Mouse (Mus musculus) hindbrain, embryonic 11.5 days (tissue): ENCODE measurements around the gene Prkcd. TPM values are rescaled to one million over a fixed set of nuclear protein-coding genes. Genes with fewer than 3 reads are reported as not detected.

Experiments used
- ATAC-seq: fragments of 200-750 bp; cut with Nextera tagmentation; 2 replicates; pipeline ENCODE4 v1.8.0; 2017; ENCODE audit warnings: mild to moderate bottlenecking, moderate TSS enrichment, moderate library complexity; ENCODE audit not compliant: low FRiP score
- DNase-seq: peaks from one replicate; pipeline ENCODE4 v3.0.0-alpha.2; 2015; ENCODE audit warnings: low spot score
- H3K27ac ChIP-seq: fragments of 300-500 bp; sonication (generic); 2 replicates; pipeline ENCODE4 v1.5.1; 2014; ENCODE audit warnings: mild to moderate bottlenecking, low read depth, low read length
- H3K27me3 ChIP-seq: fragments of 300-500 bp; sonication (generic); 2 replicates; pipeline ENCODE4 v1.6.1; 2014; ENCODE audit warnings: mild to moderate bottlenecking, low read length, moderate library complexity, mixed read lengths; ENCODE audit not compliant: control insufficient read depth, insufficient read depth
- H3K36me3 ChIP-seq: fragments of 300-500 bp; sonication (generic); 2 replicates; pipeline ENCODE4 v1.6.1; 2014; ENCODE audit warnings: mild to moderate bottlenecking, low read length, moderate library complexity, mixed read lengths; ENCODE audit not compliant: control insufficient read depth, insufficient read depth
- H3K4me1 ChIP-seq: fragments of 300-500 bp; sonication (generic); replicated peaks from 2 replicates; pipeline ENCODE4 v1.6.1; 2014; ENCODE audit warnings: low read length, mixed read lengths; ENCODE audit not compliant: control insufficient read depth, insufficient read depth
- H3K4me2 ChIP-seq: fragments of 300-500 bp; sonication (generic); replicated peaks from 2 replicates; pipeline ENCODE4 v1.6.1; 2014; ENCODE audit warnings: mild to moderate bottlenecking, low read depth, low read length
- H3K4me3 ChIP-seq: fragments of 300-500 bp; sonication (generic); 2 replicates; pipeline ENCODE4 v1.5.1; 2014; ENCODE audit warnings: low read depth, low read length
- H3K9ac ChIP-seq: fragments of 300-500 bp; sonication (generic); 2 replicates; pipeline ENCODE4 v1.6.1; 2014; ENCODE audit warnings: low read depth, low read length
- H3K9me3 ChIP-seq: fragments of 300-500 bp; sonication (generic); 2 replicates; pipeline ENCODE4 v1.6.1; 2016; ENCODE audit warnings: low read length; ENCODE audit not compliant: control insufficient read depth
- WGBS: fragments of 180-500 bp; shearing (Covaris S2); extraction: QIAGEN DNeasy Blood & Tissue Kit; methylation state at CpG from one replicate; pipeline ENCODE4 v1.1.7; 2014; 5-methylcytosine and 5-hydroxymethylcytosine counted together
- polyA plus RNA-seq: library from polyadenylated mRNA; unstranded; fragments of >200 nt; fragmentation: Nextera tagmentation; extraction: Ambion mirVana; gene quantifications from 2 replicates; pipeline ENCODE4 v1.2.1, GENCODE M21; 2014

Gene Prkcd
- polyA plus RNA-seq, 1 experiment from 2014 or later = 27.4 TPM

DNA sequence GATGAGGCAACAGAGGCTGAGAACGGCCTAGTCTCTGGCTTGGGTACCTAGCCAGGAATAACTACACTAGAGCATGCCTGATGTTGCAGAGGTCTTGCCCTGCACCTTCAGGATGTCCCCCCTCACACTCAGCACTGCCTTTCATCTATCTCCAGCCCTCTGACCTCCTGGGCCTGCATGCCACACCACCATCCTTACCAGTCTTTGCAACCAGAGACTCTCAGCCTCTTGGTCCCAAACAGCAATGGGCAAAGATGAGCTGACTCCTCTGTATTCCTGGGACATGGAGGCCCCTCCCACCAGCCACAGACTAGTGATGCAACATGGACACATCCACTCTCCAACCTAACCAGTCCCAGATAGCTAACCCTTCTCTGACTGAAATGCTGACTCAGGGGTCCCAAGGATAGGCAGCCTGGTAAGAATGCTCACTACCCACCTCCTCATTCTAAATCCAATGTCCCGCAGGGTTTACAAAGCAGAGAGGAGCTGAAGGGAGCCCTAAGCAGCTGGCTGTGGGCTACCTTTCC, 7.2 kb downstream of the Prkcd start:
- no peak for DNase-seq
- Histone ChIP-seq H3K9ac (no peak overlapping the region), H3K4me1 (no peaks in the 10 kb centered on the region), H3K36me3 (no peaks in the 10 kb centered on the region), H3K9me3 (no peaks in the 10 kb centered on the region), H3K27me3 (no peaks in the 10 kb centered on the region), H3K27ac (no peak overlapping the region), H3K4me2 (no peak overlapping the region), H3K4me3 (no peak overlapping the region)
- 94% methylated on average over 2 of the region's 2 CpGs for WGBS
- ATAC-seq = no peak

DNA sequence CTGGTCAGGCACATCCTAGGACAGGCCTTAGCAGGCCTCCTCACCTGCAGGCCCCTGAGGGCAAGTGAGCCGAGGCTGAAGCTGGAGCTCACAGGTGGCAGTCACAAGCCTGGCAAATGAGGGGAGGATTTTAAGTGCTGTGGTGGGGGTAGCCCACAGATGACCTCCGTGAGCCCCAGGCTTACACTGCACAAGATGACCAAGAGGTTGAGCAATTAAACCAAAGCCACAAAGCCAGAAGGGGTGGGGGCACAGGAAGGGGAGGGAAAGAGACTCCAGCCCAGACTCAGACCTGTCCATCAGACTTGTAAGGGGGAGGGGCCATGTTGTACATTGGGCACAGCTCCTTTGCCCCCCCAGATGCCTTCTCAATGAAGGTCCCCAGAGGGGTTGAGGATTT, 9.3 kb downstream of the Prkcd start:
- Histone ChIP-seq H3K9ac (no peak overlapping the region), H3K4me3 (no peak overlapping the region), H3K9me3 (no peaks in the 10 kb centered on the region), H3K27me3 (no peaks in the 10 kb centered on the region), H3K4me2 (no peak overlapping the region), H3K4me1 (no peaks in the 10 kb centered on the region), H3K27ac (no peak overlapping the region), H3K36me3 (no peaks in the 10 kb centered on the region)
- DNase-seq (no peak), ATAC-seq (no peak)
- 76% methylated on average over 2 of the region's 2 CpGs for WGBS

DNA sequence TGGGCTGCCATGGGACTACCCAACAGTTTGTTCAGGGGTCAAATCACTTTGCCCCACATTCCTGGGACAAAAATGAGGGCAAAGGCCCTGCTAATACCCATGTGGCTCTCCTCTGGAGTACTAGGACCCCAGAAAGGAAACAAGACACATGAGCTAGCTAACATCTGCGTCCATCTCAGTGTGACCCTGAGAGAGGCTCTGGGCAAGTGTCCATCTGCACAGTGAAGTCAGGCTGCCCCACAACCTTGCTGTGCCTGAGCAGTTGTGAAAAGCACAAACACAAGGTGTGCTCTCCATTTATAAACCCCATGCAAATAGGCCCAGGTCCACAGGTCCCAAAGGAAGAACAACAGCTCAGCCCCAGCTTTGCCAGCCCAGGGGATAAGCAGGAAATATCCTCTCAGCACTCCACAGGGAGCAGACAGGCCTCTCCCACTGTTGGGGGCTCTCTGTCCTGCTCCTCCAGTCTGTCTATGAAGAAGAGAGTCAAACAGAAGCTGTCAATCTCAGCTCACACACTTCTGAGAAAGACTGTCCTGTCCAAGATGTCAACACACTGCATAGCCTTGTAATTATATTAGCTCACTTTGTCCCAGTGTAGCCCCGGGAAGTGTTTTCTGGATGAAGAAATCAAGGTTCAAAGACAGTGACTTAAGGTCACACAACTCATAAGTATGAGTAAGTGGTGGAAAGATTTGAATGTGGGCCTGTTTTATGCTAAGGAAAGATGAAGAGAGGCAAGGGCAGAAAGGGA, 12.9 kb downstream of the Prkcd start:
- DNase-seq (no peak), ATAC-seq (no peak)
- Histone ChIP-seq H3K4me2 (no peak overlapping the region), H3K4me1 (no peaks in the 10 kb centered on the region), H3K4me3 (no peak overlapping the region), H3K27me3 (no peaks in the 10 kb centered on the region), H3K36me3 (no peaks in the 10 kb centered on the region), H3K27ac (no peak overlapping the region), H3K9ac (no peak overlapping the region), H3K9me3 (no peaks in the 10 kb centered on the region)
- 89% methylated on average over 2 of the region's 2 CpGs for WGBS

DNA sequence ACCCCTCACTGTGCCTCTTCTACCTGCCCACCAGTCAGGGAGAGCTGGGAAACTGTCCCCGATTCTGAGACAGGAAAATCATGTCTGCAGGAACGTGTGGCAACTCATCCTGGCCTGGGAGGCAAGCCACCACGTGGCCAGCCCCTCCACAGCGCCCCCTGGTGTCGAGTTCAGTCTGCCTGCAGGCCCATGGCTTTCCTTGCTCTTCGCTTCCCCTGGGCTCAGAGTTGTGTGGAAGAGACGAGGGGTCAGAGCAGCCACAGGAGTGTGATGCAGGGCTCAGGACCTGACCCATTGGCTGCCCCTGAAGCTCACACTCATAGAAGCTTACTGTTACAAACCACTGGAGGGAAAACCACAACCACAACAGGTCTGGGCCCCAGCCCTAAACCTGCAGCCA, 13.5 kb downstream of the Prkcd start:
- DNase-seq = peak; percentile 86
- H3K9ac ChIP-seq = no peak overlapping the region
- WGBS = 13% methylated on average over 7 of the region's 7 CpGs

DNA sequence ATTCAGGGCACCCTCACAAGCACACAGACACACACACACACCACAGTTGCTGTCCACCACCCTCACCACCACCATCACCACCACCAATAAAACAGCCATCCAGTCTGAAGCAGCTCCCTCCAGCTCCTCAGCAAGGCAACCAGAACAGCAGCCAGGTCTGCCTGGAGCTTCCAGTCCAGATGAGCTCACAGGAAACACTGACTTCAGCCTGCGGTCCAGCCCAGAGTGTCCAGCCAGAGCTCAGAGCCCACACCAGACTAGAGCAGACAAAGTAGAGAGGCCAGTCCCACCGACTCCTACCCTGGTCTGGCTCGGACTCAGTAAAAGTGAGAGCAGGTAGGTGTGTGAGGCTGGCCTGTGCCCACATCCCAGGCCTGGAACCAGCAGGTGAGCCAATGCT, 15.1 kb downstream of the Prkcd start:
- DNase-seq (no peak), ATAC-seq (no peak)
- 91% methylated on average over 3 of the region's 3 CpGs for WGBS
- H3K36me3 ChIP-seq = no peaks in the 10 kb centered on the region
- no peak overlapping the region for H3K27ac ChIP-seq
- no peaks in the 10 kb centered on the region for H3K4me1 ChIP-seq
- H3K4me3 ChIP-seq = no peak overlapping the region
- H3K9ac ChIP-seq = no peak overlapping the region
- H3K27me3 ChIP-seq = no peaks in the 10 kb centered on the region
- no peak overlapping the region for H3K4me2 ChIP-seq
- no peaks in the 10 kb centered on the region for H3K9me3 ChIP-seq

More for the DNA sequence above, 13.5 kb downstream of the Prkcd start:
- Histone ChIP-seq H3K27me3 (no peaks in the 10 kb centered on the region), H3K4me1 (no peaks in the 10 kb centered on the region), H3K27ac (no peak overlapping the region), H3K9me3 (no peaks in the 10 kb centered on the region), H3K4me2 (no peak overlapping the region), H3K36me3 (no peaks in the 10 kb centered on the region), H3K4me3 (no peak overlapping the region)
- no peak for ATAC-seq

DNA sequence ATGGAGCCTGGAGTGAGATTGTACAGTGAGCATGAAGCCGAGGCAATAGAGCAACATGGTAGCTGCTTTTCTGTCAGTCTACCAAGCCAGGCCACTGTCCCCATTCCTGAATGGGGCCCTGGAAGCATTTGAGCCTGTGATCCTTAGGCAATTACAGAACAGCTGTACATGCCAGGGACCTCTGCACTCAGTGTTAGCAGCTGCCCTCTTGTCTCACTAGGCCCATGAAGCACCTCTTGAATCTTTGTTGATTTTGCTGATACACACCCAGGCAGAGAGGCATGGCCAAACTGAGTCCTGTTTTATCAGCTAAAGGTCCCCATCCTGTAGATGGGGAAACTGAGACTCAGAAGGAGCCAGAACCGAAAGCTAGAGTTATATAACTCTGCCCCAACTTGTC, 15.7 kb downstream of the Prkcd start:
- H3K4me2 ChIP-seq = no peak overlapping the region
- DNase-seq (no peak), ATAC-seq (no peak)
- H3K27ac ChIP-seq = no peak overlapping the region
- H3K4me3 ChIP-seq = no peak overlapping the region
- H3K9ac ChIP-seq = no peak overlapping the region
- WGBS = 71% methylated on average over 2 of the region's 2 CpGs
- no peaks in the 10 kb centered on the region for H3K27me3 ChIP-seq
- no peaks in the 10 kb centered on the region for H3K4me1 ChIP-seq
- H3K9me3 ChIP-seq = no peaks in the 10 kb centered on the region
- no peaks in the 10 kb centered on the region for H3K36me3 ChIP-seq

DNA sequence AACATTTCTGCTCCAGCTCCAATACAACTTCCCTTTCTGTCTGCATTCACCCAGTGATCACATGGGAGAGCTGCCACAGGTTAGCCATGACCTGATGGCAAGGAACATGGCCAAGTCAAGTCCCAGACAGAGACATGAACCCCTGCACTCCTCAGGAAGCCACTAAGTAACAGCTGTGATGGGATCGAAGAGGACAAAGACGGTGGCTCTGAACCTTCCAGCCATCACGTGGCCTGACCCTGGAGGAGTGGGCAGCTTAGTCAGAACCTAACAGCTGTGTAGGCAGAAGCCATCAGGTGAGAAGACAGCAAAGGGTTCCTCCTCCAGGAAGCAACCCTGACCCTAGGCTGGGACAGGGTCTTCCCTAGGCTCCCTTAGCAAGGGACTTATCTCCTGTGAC, 16.5 kb downstream of the Prkcd start:
- no peaks in the 10 kb centered on the region for H3K27me3 ChIP-seq
- no peak overlapping the region for H3K27ac ChIP-seq
- no peaks in the 10 kb centered on the region for H3K4me1 ChIP-seq
- 90% methylated on average over 3 of the region's 3 CpGs for WGBS
- H3K9ac ChIP-seq = no peak overlapping the region
- ATAC-seq (no peak), DNase-seq (no peak)
- H3K36me3 ChIP-seq = no peaks in the 10 kb centered on the region
- no peak overlapping the region for H3K4me2 ChIP-seq
- H3K9me3 ChIP-seq = no peaks in the 10 kb centered on the region
- H3K4me3 ChIP-seq = no peak overlapping the region

DNA sequence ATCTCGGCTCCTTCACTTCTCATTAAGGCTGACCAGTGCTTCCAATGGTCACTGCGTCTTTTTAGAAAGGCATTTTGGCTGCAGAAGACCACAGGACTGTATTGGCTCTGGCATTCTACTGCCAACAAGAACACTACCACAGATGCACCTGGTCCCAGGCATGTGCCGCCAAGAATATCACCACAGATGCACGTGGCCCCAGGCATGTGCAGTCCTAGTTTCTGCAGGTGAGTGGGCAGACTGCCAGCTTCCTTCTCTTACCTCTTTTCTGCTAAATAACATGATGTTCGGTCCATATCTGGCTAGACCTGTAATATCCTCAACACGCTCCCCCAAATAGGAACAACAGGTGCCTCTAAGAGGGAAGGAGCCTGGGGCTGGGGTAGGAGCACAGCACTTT, 17.8 kb downstream of the Prkcd start:
- ATAC-seq (no peak), DNase-seq (no peak)
- no peaks in the 10 kb centered on the region for H3K4me1 ChIP-seq
- WGBS = 94% methylated on average over 6 of the region's 6 CpGs
- H3K27me3 ChIP-seq = no peaks in the 10 kb centered on the region
- H3K9ac ChIP-seq = no peak overlapping the region
- H3K4me3 ChIP-seq = no peak overlapping the region
- H3K27ac ChIP-seq = no peak overlapping the region
- no peaks in the 10 kb centered on the region for H3K9me3 ChIP-seq
- H3K36me3 ChIP-seq = no peaks in the 10 kb centered on the region
- H3K4me2 ChIP-seq = no peak overlapping the region

DNA sequence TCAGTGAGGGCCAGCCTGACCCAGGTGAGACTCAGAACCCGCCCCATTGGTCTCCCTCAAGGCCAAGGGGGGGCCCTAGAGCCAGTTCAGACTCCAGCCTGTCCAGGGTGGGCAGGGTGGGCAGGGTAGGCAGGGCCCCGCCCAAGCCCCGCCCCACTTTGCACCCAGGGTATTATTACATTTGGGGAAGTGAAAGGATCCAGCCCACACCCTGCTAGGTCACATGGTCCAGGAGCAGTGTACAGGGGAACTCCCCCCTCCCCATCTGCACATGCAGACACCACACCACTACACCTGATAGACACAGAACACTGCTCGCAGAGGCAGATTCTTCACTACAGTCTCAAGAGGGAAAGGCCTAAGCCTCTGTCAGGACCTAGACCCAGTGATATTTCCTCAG, 18.3 kb downstream of the Prkcd start:
- Histone ChIP-seq H3K4me2 (no peak overlapping the region), H3K27me3 (no peaks in the 10 kb centered on the region), H3K4me1 (no peaks in the 10 kb centered on the region), H3K9me3 (no peaks in the 10 kb centered on the region), H3K9ac (no peak overlapping the region), H3K27ac (no peak overlapping the region), H3K4me3 (no peak overlapping the region), H3K36me3 (no peaks in the 10 kb centered on the region)
- ATAC-seq (no peak), DNase-seq (no peak)
- 82% methylated on average over 4 of the region's 4 CpGs for WGBS
